Mouse (Mus musculus): ENCODE measurements around the gene Abraxas2. TPM values are rescaled to one million over a fixed set of nuclear protein-coding genes. Genes with fewer than 3 reads are reported as not detected.

Gene Abraxas2
- polyA plus RNA-seq (2012; rRNA removed): 23.0 and 26.6 TPM in 2 replicates

DNA sequence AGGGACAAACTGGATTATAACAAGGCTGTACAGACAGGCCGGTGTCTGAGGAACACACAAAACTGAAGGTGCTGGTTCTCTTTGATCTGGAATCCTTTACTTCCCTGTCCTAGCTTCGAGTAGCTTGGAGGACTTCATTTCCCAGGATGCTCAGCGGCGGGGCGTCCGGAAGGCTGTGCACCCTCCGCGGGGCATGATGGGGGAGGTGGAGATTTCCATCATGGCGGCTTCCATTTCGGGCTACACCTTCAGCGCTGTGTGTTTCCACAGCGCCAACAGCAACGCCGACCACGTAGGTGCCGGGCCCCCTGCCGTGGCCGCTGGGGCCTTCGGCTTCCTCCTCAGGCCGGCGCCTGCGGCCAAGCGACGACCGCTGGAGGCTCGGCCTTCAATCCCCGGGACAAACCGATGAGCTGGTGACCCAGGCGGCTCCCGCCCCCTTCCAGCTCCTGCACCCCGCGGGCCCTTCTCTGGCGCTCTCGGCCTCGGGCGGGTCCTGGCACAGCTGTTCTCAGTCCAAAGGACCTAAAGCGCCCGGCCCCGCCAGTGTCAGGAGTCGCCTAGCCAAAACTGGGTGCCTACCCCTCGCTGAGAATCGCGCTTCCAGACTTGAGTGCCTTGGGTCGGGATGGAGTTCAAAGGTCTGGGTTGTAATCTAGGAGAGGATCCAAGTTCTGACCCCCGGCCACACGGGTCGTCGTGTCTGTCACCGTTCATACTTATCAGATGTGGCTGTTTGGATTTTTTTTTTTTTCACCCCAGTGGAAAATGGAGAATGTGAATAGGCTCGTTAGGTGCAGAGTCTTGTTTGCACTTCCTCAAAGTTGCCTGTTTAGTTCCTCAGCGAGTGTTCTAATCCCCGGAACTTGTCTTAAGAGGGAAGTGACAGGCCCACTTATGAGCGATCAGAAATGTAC lies at the start of gene Abraxas2:
Gene Abraxas2 (plus strand): TSS at position 184 of the 917 bp plus-strand sequence.
- peak; percentile 28; the same call in 1 of the 2 replicates for TF ChIP-seq POLR2A (IDR thresholded peaks at IDR 0.05; ENCODE audit: borderline replicate concordance, extremely low read depth, insufficient read depth, insufficient read length, poor library complexity, severe bottlenecking)
- no peak for TF ChIP-seq CTCF (IDR thresholded peaks at IDR 0.05; ENCODE audit: borderline replicate concordance, extremely low read depth, insufficient read depth, insufficient read length)
- DNase-seq (ENCODE audit: low read depth): peak; percentile 96

DNA sequence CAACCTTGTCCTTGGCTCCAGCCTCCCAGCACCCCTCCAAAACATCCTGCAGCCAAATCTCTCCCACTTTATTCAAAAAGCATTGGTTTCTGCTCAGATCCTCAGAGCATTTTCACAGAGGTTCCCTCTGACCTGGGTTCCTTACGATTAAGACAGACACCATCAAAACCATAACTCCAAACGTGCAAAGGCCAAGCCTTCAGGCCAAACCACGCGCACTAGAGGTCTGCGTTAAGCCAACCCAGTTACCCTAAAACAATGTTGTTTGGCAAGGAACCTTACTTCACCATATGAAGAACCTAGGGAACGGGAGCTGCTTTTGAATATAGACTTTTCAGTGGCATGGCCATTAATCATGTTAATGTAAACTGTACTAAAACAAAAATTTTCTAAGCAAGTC lies 49.3 kb upstream of the Abraxas2 start:
- no peak for TF ChIP-seq POLR2A (IDR thresholded peaks at IDR 0.05; ENCODE audit: borderline replicate concordance, extremely low read depth, insufficient read depth, insufficient read length, poor library complexity, severe bottlenecking)
- DNase-seq (ENCODE audit: low read depth): no peak

DNA sequence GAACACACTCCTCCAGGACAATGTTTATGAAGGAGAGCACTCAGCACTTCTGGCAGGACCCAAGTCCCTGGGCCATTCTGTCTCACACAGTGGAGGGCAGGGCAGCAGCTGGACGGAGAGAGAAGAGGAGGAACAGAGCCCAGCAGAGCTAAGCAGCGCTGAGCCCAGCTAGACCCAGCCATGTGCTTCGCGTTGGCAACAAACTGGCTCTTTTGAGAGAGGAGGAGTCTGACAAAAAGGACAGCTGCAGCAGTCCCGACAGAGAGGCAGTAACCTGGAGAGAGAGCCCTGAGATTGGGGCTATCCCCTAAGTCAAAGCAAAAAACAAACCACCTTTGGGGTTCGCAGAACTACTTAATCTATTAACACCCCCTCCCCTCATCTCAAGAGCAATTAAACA lies 48.7 kb upstream of the Abraxas2 start:
- DNase-seq (ENCODE audit: low read depth): peak; percentile 83
- TF ChIP-seq CTCF (IDR thresholded peaks at IDR 0.05; ENCODE audit: borderline replicate concordance, extremely low read depth, insufficient read depth, insufficient read length): no peak
- no peak for TF ChIP-seq POLR2A (IDR thresholded peaks at IDR 0.05; ENCODE audit: borderline replicate concordance, extremely low read depth, insufficient read depth, insufficient read length, poor library complexity, severe bottlenecking)

DNA sequence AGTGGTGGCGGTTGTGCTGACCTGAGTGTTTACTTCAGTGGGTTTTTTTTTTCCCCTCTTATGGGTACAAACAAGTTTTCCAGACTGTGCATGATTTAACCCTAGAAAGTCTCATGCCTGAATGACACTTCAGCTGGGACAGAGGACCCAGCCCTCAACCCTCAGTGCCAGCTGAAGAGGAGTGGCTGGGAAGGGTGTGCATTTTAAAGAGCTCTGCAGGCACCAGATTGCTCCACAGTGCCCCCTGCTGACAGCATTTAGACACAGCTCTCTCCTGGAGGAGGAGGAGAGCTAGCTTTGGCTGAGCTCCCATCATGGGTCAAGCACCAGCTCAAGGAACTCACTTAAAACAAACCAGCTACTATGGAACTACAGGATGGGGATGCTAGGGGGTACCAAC lies 48.1 kb upstream of the Abraxas2 start:
- TF ChIP-seq CTCF (IDR thresholded peaks at IDR 0.05; ENCODE audit: borderline replicate concordance, extremely low read depth, insufficient read depth, insufficient read length) (peak; percentile 85), POLR2A (IDR thresholded peaks at IDR 0.05; ENCODE audit: borderline replicate concordance, extremely low read depth, insufficient read depth, insufficient read length, poor library complexity, severe bottlenecking) (no peak)
- peak; percentile 94 for DNase-seq (ENCODE audit: low read depth)

DNA sequence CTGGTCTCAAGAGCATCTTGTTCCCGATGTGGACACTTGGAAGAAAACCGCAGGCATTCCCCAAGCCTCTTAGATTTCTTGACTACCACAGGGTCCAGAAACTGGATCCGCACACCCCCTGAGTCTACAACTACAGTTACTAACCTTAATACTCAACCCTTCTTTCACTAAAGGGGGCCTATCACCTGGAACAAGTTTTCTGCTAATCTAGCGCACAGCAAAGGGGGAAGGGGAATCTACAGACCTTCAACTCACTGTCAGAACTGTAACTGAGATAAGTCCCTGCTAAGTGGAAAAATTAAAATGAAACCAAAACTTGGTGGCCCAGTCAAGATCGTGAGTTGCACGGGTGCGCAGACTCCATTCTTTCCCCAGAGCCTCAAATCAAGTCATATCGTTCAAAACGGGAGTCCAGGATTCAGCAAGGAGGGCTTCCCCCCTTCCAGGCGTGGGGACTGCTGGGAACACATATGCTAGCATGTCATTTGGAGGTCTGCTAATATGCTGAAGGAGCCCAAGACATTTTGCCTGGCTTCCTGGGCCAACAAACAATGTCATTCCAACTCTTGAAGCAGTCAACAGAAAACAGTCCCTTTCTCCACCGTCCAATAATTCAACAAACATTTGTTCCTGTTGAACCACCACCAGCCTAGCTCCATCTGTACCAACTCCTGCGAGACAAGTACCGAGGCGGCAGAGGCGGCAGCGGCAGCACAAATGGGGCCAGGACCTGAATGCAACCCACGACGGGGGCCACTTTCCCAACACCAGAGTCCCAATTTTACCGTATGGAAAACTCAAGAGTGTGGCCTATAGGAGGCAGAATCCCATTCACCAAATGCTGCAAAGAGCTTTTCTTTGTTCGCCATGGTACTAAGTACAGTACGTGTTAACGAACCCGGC lies 47.1 kb upstream of the Abraxas2 start:
- DNase-seq (ENCODE audit: low read depth): peak; percentile 73
- no peak for TF ChIP-seq CTCF (IDR thresholded peaks at IDR 0.05; ENCODE audit: borderline replicate concordance, extremely low read depth, insufficient read depth, insufficient read length)
- no peak for TF ChIP-seq POLR2A (IDR thresholded peaks at IDR 0.05; ENCODE audit: borderline replicate concordance, extremely low read depth, insufficient read depth, insufficient read length, poor library complexity, severe bottlenecking)

DNA sequence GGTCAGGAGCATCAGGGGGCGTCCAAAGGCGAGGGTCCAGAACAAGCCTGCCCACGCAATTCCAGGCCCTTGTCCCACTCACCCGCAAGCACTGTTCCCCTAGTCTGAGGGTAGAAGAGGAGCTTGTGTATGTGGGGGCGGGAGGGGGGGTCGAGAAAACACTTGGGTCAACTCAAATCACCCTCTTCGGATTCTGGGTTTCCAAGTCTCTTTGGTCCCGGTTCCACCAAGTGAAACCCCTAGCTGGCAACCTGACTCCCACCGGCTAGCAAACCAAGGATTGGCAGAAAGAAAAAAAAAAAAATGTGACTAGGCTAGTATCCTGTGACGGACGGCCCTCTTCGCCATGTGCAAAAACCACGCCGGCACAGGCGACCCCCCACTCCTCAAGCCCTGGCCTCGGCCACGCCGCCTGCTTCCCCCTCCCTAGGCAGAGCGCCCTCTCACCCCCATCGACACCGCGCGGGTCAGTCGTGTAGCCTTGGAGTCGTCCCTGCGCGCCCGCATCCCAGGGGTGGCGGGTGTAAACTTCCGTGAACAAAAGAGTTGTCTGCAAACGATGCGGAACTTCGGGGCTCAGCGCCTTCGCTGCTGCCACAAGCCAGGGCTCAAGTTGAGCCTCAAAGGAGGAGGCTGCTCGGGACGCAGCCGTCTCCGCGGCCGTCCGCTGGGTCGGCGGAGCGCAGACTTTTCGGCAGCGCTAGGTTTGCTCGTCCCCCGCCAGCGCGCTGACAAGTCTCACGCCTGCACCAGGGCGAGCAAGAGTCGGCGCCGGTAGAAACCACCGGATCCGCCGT lies 46.2 kb upstream of the Abraxas2 start:
- TF ChIP-seq POLR2A (IDR thresholded peaks at IDR 0.05; ENCODE audit: borderline replicate concordance, extremely low read depth, insufficient read depth, insufficient read length, poor library complexity, severe bottlenecking) (peak; percentile 8; the same call in 1 of the 2 replicates), CTCF (IDR thresholded peaks at IDR 0.05; ENCODE audit: borderline replicate concordance, extremely low read depth, insufficient read depth, insufficient read length) (no peak)
- peak; percentile 75 for DNase-seq (ENCODE audit: low read depth)

DNA sequence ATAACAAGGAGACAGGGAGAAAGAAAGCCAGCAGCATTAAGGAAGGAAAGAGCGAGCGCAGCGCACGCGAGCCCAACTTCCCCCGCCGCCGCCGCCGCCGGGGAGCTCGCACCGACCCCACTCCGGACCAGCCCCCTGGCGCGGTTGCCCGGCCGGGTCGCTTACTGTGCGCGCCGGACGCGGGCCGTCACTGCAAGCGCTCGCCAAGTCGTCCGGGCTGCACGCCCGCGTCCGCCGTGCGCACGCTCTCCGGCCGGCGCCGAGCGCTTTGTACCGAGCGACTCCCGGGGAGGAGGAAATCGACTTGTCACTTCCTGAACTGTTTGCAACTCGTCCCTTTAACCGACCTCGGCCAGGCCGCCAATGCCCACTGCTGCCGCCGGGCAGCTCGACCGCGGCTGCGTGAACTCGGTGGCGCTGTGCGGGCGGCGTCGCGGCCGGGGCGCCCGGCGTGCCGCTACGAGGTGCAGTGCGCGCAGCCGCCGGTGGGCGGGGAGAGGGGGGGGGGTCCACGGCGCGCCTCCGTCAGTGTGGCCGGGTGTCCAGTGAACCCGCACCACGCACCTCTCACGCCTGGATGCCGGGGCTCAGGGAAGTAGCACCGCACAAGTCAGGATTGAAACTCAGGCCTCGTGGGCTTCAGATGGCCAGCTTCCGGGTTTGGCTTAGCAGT lies 45.5 kb upstream of the Abraxas2 start, which contains the start of gene Fam53b:
Gene Fam53b (minus strand): TSS at position 471 of the 673 bp plus-strand sequence.
- TF ChIP-seq CTCF (IDR thresholded peaks at IDR 0.05; ENCODE audit: borderline replicate concordance, extremely low read depth, insufficient read depth, insufficient read length) (peak; percentile 9; the same call in 1 of the 2 replicates), POLR2A (IDR thresholded peaks at IDR 0.05; ENCODE audit: borderline replicate concordance, extremely low read depth, insufficient read depth, insufficient read length, poor library complexity, severe bottlenecking) (peak; percentile 62)
- peak; percentile 80 for DNase-seq (ENCODE audit: low read depth)

DNA sequence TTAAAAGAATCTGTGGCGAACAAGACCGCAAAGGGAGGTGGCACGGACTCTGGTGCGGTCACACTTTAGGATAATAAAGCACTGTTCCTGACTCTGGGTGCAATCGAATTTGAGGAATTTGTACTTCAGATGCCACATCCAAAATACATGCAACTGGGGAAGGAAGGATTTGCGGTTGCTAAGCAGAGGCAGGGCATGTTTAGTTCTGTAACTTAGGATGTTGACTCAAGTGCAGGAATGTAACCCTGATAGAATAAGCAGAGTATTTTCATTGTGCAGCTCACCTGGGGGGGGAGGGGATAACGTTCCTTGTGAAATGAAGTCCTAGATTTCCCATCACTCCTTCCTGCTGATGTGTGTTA lies 45.0 kb upstream of the Abraxas2 start:
- TF ChIP-seq CTCF (IDR thresholded peaks at IDR 0.05; ENCODE audit: borderline replicate concordance, extremely low read depth, insufficient read depth, insufficient read length): no peak
- no peak for TF ChIP-seq POLR2A (IDR thresholded peaks at IDR 0.05; ENCODE audit: borderline replicate concordance, extremely low read depth, insufficient read depth, insufficient read length, poor library complexity, severe bottlenecking)
- no peak for DNase-seq (ENCODE audit: low read depth)

DNA sequence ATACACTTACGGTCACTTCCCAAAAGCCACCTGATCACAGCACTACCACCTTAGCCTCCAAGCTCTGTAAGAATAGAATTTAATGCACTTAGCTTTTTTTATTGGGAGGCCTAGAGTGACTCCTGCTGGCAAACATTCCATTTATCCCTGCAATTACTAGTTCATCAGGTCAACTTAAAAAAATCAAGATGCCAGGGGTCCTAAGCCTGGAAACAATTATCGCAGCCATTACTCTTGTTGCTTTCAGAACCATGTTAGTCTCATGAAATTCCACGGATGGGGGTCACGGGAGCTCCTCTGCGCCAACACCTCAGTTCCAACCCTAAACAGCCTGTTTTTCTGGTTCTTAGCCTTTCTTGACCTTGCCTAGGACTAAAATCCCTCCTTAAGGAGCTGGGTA lies 43.9 kb upstream of the Abraxas2 start:
- no peak for DNase-seq (ENCODE audit: low read depth)
- TF ChIP-seq POLR2A (IDR thresholded peaks at IDR 0.05; ENCODE audit: borderline replicate concordance, extremely low read depth, insufficient read depth, insufficient read length, poor library complexity, severe bottlenecking): no peak
- no peak for TF ChIP-seq CTCF (IDR thresholded peaks at IDR 0.05; ENCODE audit: borderline replicate concordance, extremely low read depth, insufficient read depth, insufficient read length)

DNA sequence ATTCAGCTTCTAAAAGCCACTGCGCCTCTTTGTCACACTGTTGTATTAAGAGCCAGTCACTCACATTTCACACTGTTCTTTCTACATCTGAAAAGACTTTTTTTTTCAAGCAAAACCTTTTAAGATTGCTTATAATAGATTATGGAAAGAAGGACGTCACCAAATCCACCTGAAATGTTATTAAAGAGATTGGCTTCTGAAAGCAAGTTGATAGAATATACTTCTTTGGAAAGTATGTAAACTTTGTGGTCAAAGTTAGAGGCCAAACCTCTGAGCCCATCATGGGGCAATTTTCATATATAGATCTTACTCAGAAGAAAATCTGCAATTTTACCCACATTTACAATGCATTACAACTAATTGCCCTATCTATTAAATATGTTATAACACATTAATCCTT lies 42.5 kb upstream of the Abraxas2 start:
- DNase-seq (ENCODE audit: low read depth): peak; percentile 53
- TF ChIP-seq POLR2A (IDR thresholded peaks at IDR 0.05; ENCODE audit: borderline replicate concordance, extremely low read depth, insufficient read depth, insufficient read length, poor library complexity, severe bottlenecking): no peak
